Mouse (Mus musculus): ENCODE data around the gene Omp.

DNA sequence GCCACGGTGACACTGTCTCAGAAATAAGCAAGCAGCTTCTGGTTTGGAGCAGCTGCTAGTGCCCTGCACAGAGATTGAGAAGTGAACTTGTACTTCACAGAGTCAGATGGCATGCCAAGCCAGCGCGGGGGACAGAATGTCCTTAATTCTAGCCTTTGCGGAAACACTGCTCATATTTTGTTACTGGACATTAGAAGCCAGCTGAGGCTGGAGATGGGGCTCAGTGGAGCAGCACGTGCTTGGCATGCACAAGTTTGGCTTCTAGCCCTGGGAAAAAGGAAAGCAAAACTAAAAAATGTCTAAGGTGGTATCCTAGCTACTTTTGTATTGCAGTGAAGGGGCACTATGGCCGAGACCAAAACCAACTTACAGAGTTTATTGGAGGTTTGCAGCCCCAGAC lies 40.0 kb upstream of the Omp start:
- no peak for TF ChIP-seq GATA1 (IDR thresholded peaks at IDR 0.05; ENCODE audit: borderline replicate concordance, low read length)
- no peak for TF ChIP-seq POLR2AphosphoS5 (IDR thresholded peaks at IDR 0.05; ENCODE audit: insufficient replicate concordance, low read depth, low read length)
